Mouse (Mus musculus) ES-E14 (cell line): ENCODE measurements at regions not wholly inside any gene's neighbourhood (a gene's known extent, or its start where the extent isn't known, plus 50 kb on each side); places are given as distances from the start of the nearest gene placed in this dataset.

Experiments
- HCFC1 ChIP-seq: IDR thresholded peaks from 2 replicates; pipeline ENCODE4 v1.6.1; 2012; ENCODE audit warnings: low read length, inconsistent platforms, borderline replicate concordance; ENCODE audit not compliant: insufficient read depth
- MAFK ChIP-seq: IDR thresholded peaks from 2 replicates; pipeline ENCODE4 v1.6.1; 2014; ENCODE audit warnings: mild to moderate bottlenecking, low read depth, low read length, inconsistent platforms; ENCODE audit not compliant: insufficient read depth

- TF ChIP-seq MAFK (no peak), HCFC1 (no peak)
Measured at GRCm38 (mm10) chr1:73824406-73825184, 299.7 kb downstream of the Tns1 start.
